30 mouse cellular contexts compared by ENCODE assay signal in the genomic region with DNA sequence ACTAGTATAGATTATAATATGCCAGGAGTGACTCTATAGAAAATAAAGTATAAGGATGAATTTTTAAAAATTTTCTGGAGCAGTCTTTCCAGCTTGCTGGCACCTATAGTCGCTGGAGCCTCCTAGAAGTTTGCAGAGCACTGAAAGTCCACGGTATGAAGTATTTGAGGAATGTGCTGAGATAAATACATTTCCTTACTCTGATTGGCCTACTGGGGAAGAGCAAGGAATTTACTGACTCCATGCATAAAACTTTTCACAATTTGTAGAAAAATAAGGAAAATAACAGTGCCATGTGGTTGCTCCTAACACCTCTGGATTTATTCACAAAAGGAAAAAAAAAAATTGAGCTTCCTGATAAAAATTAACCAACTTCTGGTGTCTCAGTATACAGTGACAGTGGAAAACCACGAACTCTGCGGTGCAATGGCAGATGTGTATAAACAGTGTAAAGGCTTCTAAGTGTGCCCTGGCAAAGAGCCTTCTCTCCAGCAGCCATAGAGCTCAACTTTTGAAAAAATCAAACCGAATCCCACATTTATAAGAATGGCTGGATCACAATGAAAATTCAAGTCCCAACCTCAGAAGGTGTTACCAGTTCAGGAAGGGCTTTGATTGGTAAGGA. TPM values are rescaled to one million over a fixed set of nuclear protein-coding genes. Genes with fewer than 3 reads are reported as not detected.
DNase-seq lines count a peak whose midpoint lies in the region; ATAC-seq and TF ChIP-seq lines count a peak whose summit lies in the region.
"Had no signal": no experiment of that assay in that cellular context is flagged by ENCODE, and none has a peak within 500 bp of the region (broad histone marks: within the 10 kb centered on the region; RNA-seq: fewer than 3 reads in every experiment).

No protein-coding gene starts in this region.

- H3K9me3 ChIP-seq in heart, embryonic 13.5 days: no peaks in the 10 kb centered on the region
- 0 out of 2 replicates have a peak, but pooled peaks cover 3% of the 10 kb centered on the region for H3K9me3 ChIP-seq in heart, embryonic 12.5 days (replicated peaks)
- H3K9me3 ChIP-seq in lung, embryonic 15.5 days: no peaks in the 10 kb centered on the region
- 0 out of 2 replicates have a peak, but pooled peaks cover 4% of the 10 kb centered on the region for H3K9me3 ChIP-seq in limb, embryonic 14.5 days (ENCODE audit: control insufficient read depth, low read length)
- peaks cover 6% of the 10 kb centered on the region; the same call in 1 of the 2 replicates for H3K9me3 ChIP-seq in hindbrain, embryonic 13.5 days
- H3K9me3 ChIP-seq: limb, embryonic 15.5 days; neural tube, embryonic 12.5 days had no signal

- no peak for TF ChIP-seq POLR2A in limb, embryonic 14.5 days (IDR thresholded peaks at IDR 0.05; ENCODE audit: borderline replicate concordance, extremely low read depth, insufficient read depth, insufficient read length)

- no peak for ATAC-seq in heart, embryonic 13.5 days (ENCODE audit: extremely low read depth, insufficient number of reproducible peaks, low FRiP score, low TSS enrichment)
- ATAC-seq in heart, embryonic 12.5 days (ENCODE audit: insufficient number of reproducible peaks, low FRiP score): no peak
- ATAC-seq in lung, embryonic 15.5 days (ENCODE audit: borderline replicate concordance, extremely low read depth, low FRiP score, low TSS enrichment): peak; percentile 49; the same call in 1 of the 2 replicates
- ATAC-seq in limb, embryonic 14.5 days (ENCODE audit: low FRiP score, low read depth): no peak
- no peak for ATAC-seq in hindbrain, embryonic 13.5 days (ENCODE audit: low FRiP score)
- ATAC-seq: forebrain, postnatal 0 days had no signal

- no peak overlapping the region for H3K9ac ChIP-seq in heart, embryonic 13.5 days
- no peak overlapping the region for H3K9ac ChIP-seq in heart, embryonic 12.5 days
- H3K9ac ChIP-seq in lung, embryonic 15.5 days: no peak overlapping the region
- no peak overlapping the region for H3K9ac ChIP-seq in limb, embryonic 14.5 days (ENCODE audit: low read depth, low read length, severe bottlenecking)
- H3K9ac ChIP-seq in hindbrain, embryonic 13.5 days: no peak overlapping the region
- H3K9ac ChIP-seq: forebrain, postnatal 0 days; heart, embryonic 15.5 days; limb, embryonic 15.5 days; liver, embryonic 14.5 days; neural tube, embryonic 12.5 days had no signal

- H3K27ac ChIP-seq in heart, embryonic 13.5 days (replicated peaks): peak overlapping the region; percentile 39
- no peak overlapping the region; the same call in 1 of the 2 replicates for H3K27ac ChIP-seq in heart, embryonic 12.5 days (ENCODE audit: poor library complexity, severe bottlenecking)
- H3K27ac ChIP-seq in lung, embryonic 15.5 days: peak overlapping the region; percentile 22
- peak overlapping the region; percentile 39; the same call in 1 of the 2 replicates for H3K27ac ChIP-seq in limb, embryonic 14.5 days (replicated peaks; ENCODE audit: low read depth, low read length)
- H3K27ac ChIP-seq in hindbrain, embryonic 13.5 days: no peak overlapping the region
- H3K27ac ChIP-seq: forebrain, embryonic 10.5 days; limb, embryonic 15.5 days; liver, embryonic 14.5 days; neural tube, embryonic 12.5 days had no signal

- peaks cover 8% of the 10 kb centered on the region for H3K36me3 ChIP-seq in heart, embryonic 13.5 days
- H3K36me3 ChIP-seq in heart, embryonic 12.5 days: peaks cover 6% of the 10 kb centered on the region; the same call in 1 of the 2 replicates
- peaks cover 22% of the 10 kb centered on the region for H3K36me3 ChIP-seq in lung, embryonic 15.5 days
- no peaks in the 10 kb centered on the region for H3K36me3 ChIP-seq in limb, embryonic 14.5 days (ENCODE audit: control insufficient read depth, insufficient read depth, low read length)
- peaks cover 9% of the 10 kb centered on the region for H3K36me3 ChIP-seq in hindbrain, embryonic 13.5 days
- H3K36me3 ChIP-seq: neural tube, embryonic 12.5 days had no signal

- WGBS in heart, embryonic 13.5 days: 45% methylated on average over 5 of the region's 5 CpGs
- 50% methylated on average over 5 of the region's 5 CpGs for WGBS in heart, embryonic 12.5 days
- 29% methylated on average over 5 of the region's 5 CpGs for WGBS in lung, embryonic 15.5 days
- 52% methylated on average over 5 of the region's 5 CpGs for WGBS in limb, embryonic 14.5 days
- WGBS in hindbrain, embryonic 13.5 days: 86% methylated on average over 5 of the region's 5 CpGs

- no peaks in the 10 kb centered on the region for H3K27me3 ChIP-seq in heart, embryonic 13.5 days (replicated peaks)
- no peaks in the 10 kb centered on the region for H3K27me3 ChIP-seq in heart, embryonic 12.5 days (replicated peaks)
- no peaks in the 10 kb centered on the region for H3K27me3 ChIP-seq in lung, embryonic 15.5 days
- no peaks in the 10 kb centered on the region for H3K27me3 ChIP-seq in limb, embryonic 14.5 days (ENCODE audit: control insufficient read depth, insufficient read depth, low read length)
- H3K27me3 ChIP-seq in hindbrain, embryonic 13.5 days: no peaks in the 10 kb centered on the region
- H3K27me3 ChIP-seq: heart, embryonic 15.5 days; limb, embryonic 15.5 days; neural tube, embryonic 12.5 days had no signal

- peaks cover 9% of the 10 kb centered on the region; the same call in 1 of the 2 replicates for H3K4me1 ChIP-seq in heart, embryonic 13.5 days
- 0 out of 2 replicates have a peak, but pooled peaks cover 3% of the 10 kb centered on the region for H3K4me1 ChIP-seq in heart, embryonic 12.5 days (replicated peaks)
- H3K4me1 ChIP-seq in lung, embryonic 15.5 days: peaks cover 4% of the 10 kb centered on the region; the same call in 1 of the 2 replicates
- peaks cover 2% of the 10 kb centered on the region; the same call in 1 of the 2 replicates for H3K4me1 ChIP-seq in limb, embryonic 14.5 days (ENCODE audit: control insufficient read depth, insufficient read depth, low read length)
- H3K4me1 ChIP-seq in hindbrain, embryonic 13.5 days (replicated peaks): no peaks in the 10 kb centered on the region
- H3K4me1 ChIP-seq: forebrain, embryonic 10.5 days; neural tube, embryonic 12.5 days had no signal

- H3K4me3 ChIP-seq in heart, embryonic 13.5 days: no peak overlapping the region
- H3K4me3 ChIP-seq in heart, embryonic 12.5 days: no peak overlapping the region
- H3K4me3 ChIP-seq in lung, embryonic 15.5 days: no peak overlapping the region
- no peak overlapping the region for H3K4me3 ChIP-seq in limb, embryonic 14.5 days (replicated peaks; ENCODE audit: low read length)
- H3K4me3 ChIP-seq in hindbrain, embryonic 13.5 days: no peak overlapping the region
- H3K4me3 ChIP-seq: forebrain, embryonic 10.5 days; heart, embryonic 15.5 days; limb, embryonic 15.5 days; neural tube, embryonic 12.5 days had no signal

- no peak overlapping the region for H3K4me2 ChIP-seq in heart, embryonic 13.5 days
- H3K4me2 ChIP-seq in heart, embryonic 12.5 days: no peak overlapping the region
- no peak overlapping the region for H3K4me2 ChIP-seq in lung, embryonic 15.5 days
- no peak overlapping the region for H3K4me2 ChIP-seq in limb, embryonic 14.5 days (replicated peaks; ENCODE audit: low read depth, low read length, severe bottlenecking)
- no peak overlapping the region for H3K4me2 ChIP-seq in hindbrain, embryonic 13.5 days
- H3K4me2 ChIP-seq: heart, embryonic 15.5 days; limb, embryonic 15.5 days; neural tube, embryonic 12.5 days had no signal

- no peak for DNase-seq in lung, postnatal 10 days
- peak; percentile 13 for DNase-seq in Muller cell, postnatal 12 days (ENCODE audit: inconsistent ontology term)
- no peak for DNase-seq in limb, embryonic 14.5 days (ENCODE audit: low spot score)
- no peak for DNase-seq in adrenal gland, adult 2 months
- DNase-seq: adrenal gland, postnatal 25 days; cerebellum, adult 8-10 months; forebrain, postnatal 0 days; gastrocnemius, postnatal 14 days; heart, adult 18-20 months; kidney, adult 9 months; kidney, postnatal 4 days; midbrain, embryonic 14.5 days; right cerebral cortex, postnatal 14 days; thymus, adult 18-20 months; thymus, postnatal 36 days had no signal

RNA-seq across cellular contexts. Expression of gene Fabp2, which starts 46.4 kb away (rescaled TPM):
- 0.36 TPM in 1 of 2 replicates, not detected in the other for polyA plus RNA-seq in heart, embryonic 13.5 days (2015; fragmentation: Nextera tagmentation; extraction: Ambion mirVana)
- not detected in 2 replicates for polyA plus RNA-seq in heart, embryonic 12.5 days (2016; fragmentation: Nextera tagmentation; extraction: Ambion mirVana)
- polyA plus RNA-seq in lung, embryonic 15.5 days (2015; fragmentation: Nextera tagmentation; extraction: Ambion mirVana): 0.16 and 0.31 TPM in 2 replicates
- polyA plus RNA-seq in limb, embryonic 14.5 days (2012; rRNA removed): not detected in 2 replicates
- polyA plus RNA-seq in limb, embryonic 14.5 days (2014; fragmentation: Nextera tagmentation; extraction: Ambion mirVana): not detected in 2 replicates
- not detected for total RNA-seq in adrenal gland, adult 2 months (2021)
- not detected in 2 replicates for polyA plus RNA-seq in adrenal gland, adult 2 months (2012; rRNA removed)
- not detected in 2 replicates for polyA plus RNA-seq in hindbrain, embryonic 13.5 days (2015; fragmentation: Nextera tagmentation; extraction: Ambion mirVana)
- total RNA-seq: adrenal gland, postnatal 25 days; forebrain, postnatal 0 days; gastrocnemius, postnatal 14 days; heart, adult 18-20 months; hematopoietic stem cell, adult 5-6 weeks; left cerebral cortex, postnatal 14 days; megakaryocyte-erythroid progenitor cell, adult 5-6 weeks; MEL had no signal
- polyA plus RNA-seq: brain, embryonic 14.5 days; C2C12; forebrain, embryonic 10.5 days; forebrain, postnatal 0 days; limb, embryonic 15.5 days; midbrain, embryonic 14.5 days; neural tube, embryonic 12.5 days had no signal

Comparison
In these comparisons a context has a peak if more than half of its experiments do, and no peak if none do; other contexts are left out.
1. H3K27ac ChIP-seq: peak in heart, embryonic 13.5 days (single experiment), lung, embryonic 15.5 days (single experiment) and limb, embryonic 14.5 days (single experiment); none in heart, embryonic 12.5 days (single experiment) and hindbrain, embryonic 13.5 days (single experiment).